Mouse (Mus musculus) neural tube, embryonic 14.5 days (tissue): ENCODE measurements around the gene Sae1. TPM values are rescaled to one million over a fixed set of nuclear protein-coding genes. Genes with fewer than 3 reads are reported as not detected.

Source experiments
- ATAC-seq: fragments of 200-750 bp; cut with Nextera tagmentation; 2 replicates; pipeline ENCODE4 v1.8.0; 2017; ENCODE audit warnings: low read depth, mild to moderate bottlenecking, moderate TSS enrichment, moderate library complexity
- H3K27ac ChIP-seq: fragments of 300-500 bp; sonication (generic); 2 replicates; pipeline ENCODE4 v1.5.1; 2014; ENCODE audit warnings: low read depth, mild to moderate bottlenecking, control low read depth, low read length, moderate library complexity, mixed read lengths
- H3K27me3 ChIP-seq: fragments of 300-500 bp; sonication (generic); 2 replicates; pipeline ENCODE4 v1.6.1; 2014; ENCODE audit warnings: low read length; ENCODE audit not compliant: control insufficient read depth, insufficient read depth
- H3K36me3 ChIP-seq: fragments of 300-500 bp; sonication (generic); 2 replicates; pipeline ENCODE4 v1.6.1; 2014; ENCODE audit warnings: low read length, mixed read lengths; ENCODE audit not compliant: control insufficient read depth, insufficient read depth
- H3K4me1 ChIP-seq: fragments of 300-500 bp; sonication (generic); 2 replicates; pipeline ENCODE4 v1.6.1; 2014; ENCODE audit warnings: low read length; ENCODE audit not compliant: control insufficient read depth, insufficient read depth
- H3K4me2 ChIP-seq: fragments of 300-500 bp; sonication (generic); 2 replicates; pipeline ENCODE4 v1.6.1; 2014; ENCODE audit warnings: mild to moderate bottlenecking, low read depth, low read length, control low read depth
- H3K4me3 ChIP-seq: fragments of 300-500 bp; sonication (generic); 2 replicates; pipeline ENCODE4 v1.5.1; 2014; ENCODE audit warnings: low read depth, low read length, control low read depth, mixed read lengths
- H3K9ac ChIP-seq: fragments of 300-500 bp; sonication (generic); replicated peaks from 2 replicates; pipeline ENCODE4 v1.6.1; 2014; ENCODE audit warnings: low read depth, mild to moderate bottlenecking, control low read depth, low read length, mixed read lengths
- H3K9me3 ChIP-seq: fragments of 300-500 bp; sonication (generic); 2 replicates; pipeline ENCODE4 v1.6.1; 2016; ENCODE audit warnings: low read length; ENCODE audit not compliant: control insufficient read depth
- WGBS: fragments of 180-500 bp; shearing (Covaris S2); extraction: QIAGEN DNeasy Blood & Tissue Kit; methylation state at CpG from one replicate; pipeline ENCODE4 v1.1.7; 2014; 5-methylcytosine and 5-hydroxymethylcytosine counted together
- polyA plus RNA-seq: library from polyadenylated mRNA; unstranded; fragments of >200 nt; fragmentation: Nextera tagmentation; extraction: Ambion mirVana; gene quantifications from 2 replicates; pipeline ENCODE4 v1.2.1, GENCODE M21; 2014

Gene Sae1
- polyA plus RNA-seq, 1 experiment from 2014 or later = 197 TPM

- Histone ChIP-seq H3K27me3 (no peaks in the 10 kb centered on the region), H3K4me1 (0 out of 2 replicates have a peak, but pooled peaks cover 5% of the 10 kb centered on the region), H3K9me3 (no peaks in the 10 kb centered on the region), H3K36me3 (peaks cover 20% of the 10 kb centered on the region; the same call in 1 of the 2 replicates), H3K27ac (peak overlapping the region; percentile 22; the same call in 1 of the 2 replicates), H3K4me3 (peak overlapping the region; percentile 53), H3K4me2 (peak overlapping the region; percentile 41), H3K9ac (no peak overlapping the region)
- peak; percentile 38 for ATAC-seq
- WGBS = 3% methylated on average over 14 of the region's 14 CpGs
These were observed 102.1 kb downstream of the Sae1 start for GRCm38 (mm10) chr7:16285450-16286025.

GRCm38 (mm10) chr7:16284904-16285303, 102.7 kb downstream of the Sae1 start:
- Histone ChIP-seq H3K4me2 (no peak overlapping the region), H3K9me3 (no peaks in the 10 kb centered on the region), H3K4me1 (0 out of 2 replicates have a peak, but pooled peaks cover 5% of the 10 kb centered on the region), H3K4me3 (no peak overlapping the region), H3K9ac (no peak overlapping the region), H3K36me3 (peaks cover 22% of the 10 kb centered on the region; the same call in 1 of the 2 replicates), H3K27me3 (no peaks in the 10 kb centered on the region), H3K27ac (no peak overlapping the region)
- no peak for ATAC-seq
- 78% methylated on average over 9 of the region's 9 CpGs for WGBS

GRCm38 (mm10) chr7:16284001-16284400, 103.6 kb downstream of the Sae1 start:
- Histone ChIP-seq H3K27ac (no peak overlapping the region), H3K9me3 (no peaks in the 10 kb centered on the region), H3K4me3 (no peak overlapping the region), H3K36me3 (peaks cover 22% of the 10 kb centered on the region; the same call in 1 of the 2 replicates), H3K27me3 (no peaks in the 10 kb centered on the region), H3K9ac (no peak overlapping the region), H3K4me1 (0 out of 2 replicates have a peak, but pooled peaks cover 5% of the 10 kb centered on the region), H3K4me2 (no peak overlapping the region)
- no peak for ATAC-seq
- WGBS = 89% methylated on average over 8 of the region's 8 CpGs

GRCm38 (mm10) chr7:16282334-16282733, 105.3 kb downstream of the Sae1 start:
- Histone ChIP-seq H3K4me3 (no peak overlapping the region), H3K27ac (no peak overlapping the region), H3K9ac (no peak overlapping the region), H3K9me3 (no peaks in the 10 kb centered on the region), H3K27me3 (no peaks in the 10 kb centered on the region), H3K4me1 (0 out of 2 replicates have a peak, but pooled peaks cover 5% of the 10 kb centered on the region), H3K36me3 (peaks cover 32% of the 10 kb centered on the region), H3K4me2 (no peak overlapping the region)
- no peak for ATAC-seq
- WGBS = 95% methylated on average over 13 of the region's 13 CpGs

GRCm38 (mm10) chr7:16280721-16281120, 106.9 kb downstream of the Sae1 start:
- H3K27me3 ChIP-seq = no peaks in the 10 kb centered on the region
- H3K36me3 ChIP-seq = peaks cover 47% of the 10 kb centered on the region
- ATAC-seq = no peak
- H3K4me1 ChIP-seq = 0 out of 2 replicates have a peak, but pooled peaks cover 4% of the 10 kb centered on the region
- H3K27ac ChIP-seq = no peak overlapping the region
- H3K9me3 ChIP-seq = no peaks in the 10 kb centered on the region
- H3K9ac ChIP-seq = no peak overlapping the region
- no peak overlapping the region for H3K4me3 ChIP-seq
- 92% methylated on average over 11 of the region's 11 CpGs for WGBS
- H3K4me2 ChIP-seq = no peak overlapping the region

- WGBS = 88% methylated on average over 10 of the region's 10 CpGs
- no peak for ATAC-seq
- H3K36me3 ChIP-seq = peaks cover 25% of the 10 kb centered on the region
- H3K27ac ChIP-seq = no peak overlapping the region
- H3K9ac ChIP-seq = no peak overlapping the region
- H3K4me1 ChIP-seq = peaks cover 20% of the 10 kb centered on the region
- H3K4me2 ChIP-seq = no peak overlapping the region
- H3K4me3 ChIP-seq = no peak overlapping the region
- H3K9me3 ChIP-seq = no peaks in the 10 kb centered on the region
- no peaks in the 10 kb centered on the region for H3K27me3 ChIP-seq
These were observed 112.4 kb downstream of the Sae1 start for GRCm38 (mm10) chr7:16274922-16275890.

- WGBS = under 1% methylated on average over 18 of the region's 18 CpGs
- Histone ChIP-seq H3K36me3 (peaks cover 25% of the 10 kb centered on the region), H3K4me1 (peaks cover 20% of the 10 kb centered on the region), H3K27me3 (no peaks in the 10 kb centered on the region), H3K4me2 (peak overlapping the region; percentile 77), H3K9ac (peak overlapping the region; percentile 59), H3K27ac (peak overlapping the region; percentile 94), H3K9me3 (no peaks in the 10 kb centered on the region), H3K4me3 (peak overlapping the region; percentile 76)
- ATAC-seq = peak; percentile 76
These were observed 113.9 kb downstream of the Sae1 start for GRCm38 (mm10) chr7:16273766-16274140.

- peaks cover 20% of the 10 kb centered on the region for H3K4me1 ChIP-seq
- H3K9ac ChIP-seq = peak within 1 kb of the TSS; percentile 88
- peaks cover 23% of the 10 kb centered on the region for H3K36me3 ChIP-seq
- H3K4me2 ChIP-seq = peak within 1 kb of the TSS; percentile 77
- peak within 1 kb of the TSS; percentile 94 for H3K27ac ChIP-seq
- no peaks in the 10 kb centered on the region for H3K27me3 ChIP-seq
- H3K4me3 ChIP-seq = peak within 1 kb of the TSS; percentile 76
- peak; percentile 81 for ATAC-seq
- no peaks in the 10 kb centered on the region for H3K9me3 ChIP-seq
- 2% methylated on average over 35 of the region's 49 CpGs for WGBS
These were observed 114.4 kb downstream of the Sae1 start, which contains the start of gene Inafm1 for GRCm38 (mm10) chr7:16273081-16273765. Inafm1 (minus strand) TSS chr7:16273617.
